ENCODE assay signal across 12 mouse cellular contexts in the genomic region with DNA sequence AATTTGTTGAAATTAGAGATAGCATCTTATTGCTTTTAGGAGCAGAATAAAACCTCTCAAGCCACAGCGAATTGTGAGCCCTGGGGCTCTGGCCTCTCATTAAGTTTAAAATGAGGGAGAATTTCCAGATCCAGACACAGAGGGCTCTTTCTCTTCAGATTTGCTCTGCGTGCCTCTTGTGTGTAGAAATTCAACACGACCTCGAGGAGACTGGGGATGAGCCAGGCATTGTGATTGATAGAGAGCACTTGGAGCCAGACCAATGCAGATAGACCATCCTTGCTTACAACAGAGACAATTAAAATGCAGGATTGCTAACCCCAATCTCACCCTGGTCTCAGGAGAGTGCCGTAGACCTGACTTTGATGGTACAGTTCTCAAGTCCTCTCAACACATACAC.
DNase-seq lines count a peak whose midpoint lies in the region; ATAC-seq and TF ChIP-seq lines count a peak whose summit lies in the region.
"Had no signal": no experiment of that assay in that cellular context is flagged by ENCODE, and none has a peak within 500 bp of the region (broad histone marks: within the 10 kb centered on the region; RNA-seq: fewer than 3 reads in every experiment).

No protein-coding gene starts in this region.

- no peak for TF ChIP-seq POLR2A in brain, embryonic 14.5 days (IDR thresholded peaks at IDR 0.05; ENCODE audit: borderline replicate concordance, extremely low read depth, insufficient read depth, insufficient read length, poor library complexity, severe bottlenecking)

- no peak for ATAC-seq in heart, embryonic 13.5 days (ENCODE audit: extremely low read depth, insufficient number of reproducible peaks, low FRiP score, low TSS enrichment)
- no peak for ATAC-seq in heart, embryonic 11.5 days (replicated peaks; ENCODE audit: insufficient number of reproducible peaks, low FRiP score, low TSS enrichment)
- no peak for ATAC-seq in lung, embryonic 15.5 days (ENCODE audit: borderline replicate concordance, extremely low read depth, low FRiP score, low TSS enrichment)
- ATAC-seq in stomach, embryonic 16.5 days (ENCODE audit: insufficient read depth, low FRiP score), result no peak

- H3K9me3 ChIP-seq in heart, embryonic 13.5 days, result no peaks in the 10 kb centered on the region
- no peaks in the 10 kb centered on the region for H3K9me3 ChIP-seq in heart, embryonic 11.5 days (replicated peaks; ENCODE audit: control insufficient read depth, low read length)
- no peaks in the 10 kb centered on the region for H3K9me3 ChIP-seq in lung, embryonic 15.5 days
- no peaks in the 10 kb centered on the region for H3K9me3 ChIP-seq in stomach, embryonic 16.5 days (replicated peaks; ENCODE audit: control insufficient read depth, low read length)
- H3K9me3 ChIP-seq: hindbrain, embryonic 12.5 days had no signal

- DNase-seq in lung, postnatal 25 days (ENCODE audit: low spot score), result no peak
- DNase-seq in brain, embryonic 14.5 days (ENCODE audit: low read depth), result peak; percentile 9
- DNase-seq in cerebellum, adult 11-12 months, result no peak
- DNase-seq in right cerebral cortex, postnatal 4 days, result no peak
- DNase-seq: midbrain, embryonic 14.5 days; thymus, adult 2 months had no signal

- no peak overlapping the region for H3K4me3 ChIP-seq in heart, embryonic 13.5 days
- H3K4me3 ChIP-seq in heart, embryonic 11.5 days (ENCODE audit: low read depth, low read length), result no peak overlapping the region
- no peak overlapping the region for H3K4me3 ChIP-seq in lung, embryonic 15.5 days
- H3K4me3 ChIP-seq in stomach, embryonic 16.5 days (replicated peaks; ENCODE audit: low read length), result no peak overlapping the region
- H3K4me3 ChIP-seq: hindbrain, embryonic 12.5 days; layer of hippocampus, adult 2 months had no signal

- 57% methylated on average over 5 of the region's 5 CpGs for WGBS in heart, embryonic 13.5 days
- 65% methylated on average over 5 of the region's 5 CpGs for WGBS in heart, embryonic 11.5 days (ENCODE audit: insufficient replicate concordance)
- WGBS in lung, embryonic 15.5 days, result 45% methylated on average over 5 of the region's 5 CpGs
- 48% methylated on average over 5 of the region's 5 CpGs for WGBS in stomach, embryonic 16.5 days

- H3K36me3 ChIP-seq in heart, embryonic 13.5 days, result no peaks in the 10 kb centered on the region
- no peaks in the 10 kb centered on the region for H3K36me3 ChIP-seq in heart, embryonic 11.5 days (ENCODE audit: control insufficient read depth, insufficient read depth, low read length)
- no peaks in the 10 kb centered on the region for H3K36me3 ChIP-seq in lung, embryonic 15.5 days
- H3K36me3 ChIP-seq in stomach, embryonic 16.5 days (ENCODE audit: control insufficient read depth, insufficient read depth, low read length), result no peaks in the 10 kb centered on the region
- H3K36me3 ChIP-seq: hindbrain, embryonic 12.5 days had no signal

- H3K4me1 ChIP-seq in heart, embryonic 13.5 days, result peaks cover 29% of the 10 kb centered on the region
- no peaks in the 10 kb centered on the region for H3K4me1 ChIP-seq in heart, embryonic 11.5 days (ENCODE audit: control insufficient read depth, insufficient read depth, low read length)
- peaks cover 13% of the 10 kb centered on the region for H3K4me1 ChIP-seq in lung, embryonic 15.5 days
- H3K4me1 ChIP-seq in stomach, embryonic 16.5 days (ENCODE audit: control insufficient read depth, insufficient read depth, low read length), result peaks cover 4% of the 10 kb centered on the region

- H3K27ac ChIP-seq in heart, embryonic 13.5 days (replicated peaks), result peak overlapping the region; percentile 2; the same call in 1 of the 2 replicates
- no peak overlapping the region for H3K27ac ChIP-seq in heart, embryonic 11.5 days (ENCODE audit: low read depth, low read length)
- peak overlapping the region; percentile 34; the same call in 1 of the 2 replicates for H3K27ac ChIP-seq in lung, embryonic 15.5 days
- 0 out of 2 replicates have a peak overlapping the region, but pooled peaks have one; percentile 5 for H3K27ac ChIP-seq in stomach, embryonic 16.5 days (ENCODE audit: low read length)
- H3K27ac ChIP-seq: hindbrain, embryonic 12.5 days; layer of hippocampus, adult 2 months had no signal

- H3K4me2 ChIP-seq in heart, embryonic 13.5 days, result no peak overlapping the region
- no peak overlapping the region for H3K4me2 ChIP-seq in heart, embryonic 11.5 days
- no peak overlapping the region for H3K4me2 ChIP-seq in lung, embryonic 15.5 days
- no peak overlapping the region for H3K4me2 ChIP-seq in stomach, embryonic 16.5 days (ENCODE audit: low read depth, low read length)
- H3K4me2 ChIP-seq: hindbrain, embryonic 12.5 days had no signal

- H3K27me3 ChIP-seq in heart, embryonic 13.5 days (replicated peaks), result no peaks in the 10 kb centered on the region
- H3K27me3 ChIP-seq in heart, embryonic 11.5 days (ENCODE audit: control insufficient read depth, insufficient read depth, low read length), result no peaks in the 10 kb centered on the region
- no peaks in the 10 kb centered on the region for H3K27me3 ChIP-seq in lung, embryonic 15.5 days
- no peaks in the 10 kb centered on the region for H3K27me3 ChIP-seq in stomach, embryonic 16.5 days (ENCODE audit: control insufficient read depth, insufficient read depth, low read length)
- H3K27me3 ChIP-seq: hindbrain, embryonic 12.5 days had no signal

- H3K9ac ChIP-seq in heart, embryonic 13.5 days, result no peak overlapping the region
- no peak overlapping the region for H3K9ac ChIP-seq in heart, embryonic 11.5 days (ENCODE audit: low read depth, low read length)
- H3K9ac ChIP-seq in lung, embryonic 15.5 days, result no peak overlapping the region
- H3K9ac ChIP-seq in stomach, embryonic 16.5 days (ENCODE audit: low read length), result no peak overlapping the region
- H3K9ac ChIP-seq: hindbrain, embryonic 12.5 days had no signal

- TF ChIP-seq CTCF in brain, embryonic 14.5 days (IDR thresholded peaks at IDR 0.05; ENCODE audit: borderline replicate concordance, extremely low read depth, insufficient read depth, insufficient read length), result no peak
